Mouse (Mus musculus): ENCODE data around the gene Pkd1l3. TPM values are rescaled to one million over a fixed set of nuclear protein-coding genes. Genes with fewer than 3 reads are reported as not detected.
A peak's percentile ranks its signal among the peaks of the same experiment; 100 is the strongest.

Gene Pkd1l3
- total and polyA plus RNA-seq, 3 experiments = 2.6 to 7.4 TPM; not detected in 1

DNA sequence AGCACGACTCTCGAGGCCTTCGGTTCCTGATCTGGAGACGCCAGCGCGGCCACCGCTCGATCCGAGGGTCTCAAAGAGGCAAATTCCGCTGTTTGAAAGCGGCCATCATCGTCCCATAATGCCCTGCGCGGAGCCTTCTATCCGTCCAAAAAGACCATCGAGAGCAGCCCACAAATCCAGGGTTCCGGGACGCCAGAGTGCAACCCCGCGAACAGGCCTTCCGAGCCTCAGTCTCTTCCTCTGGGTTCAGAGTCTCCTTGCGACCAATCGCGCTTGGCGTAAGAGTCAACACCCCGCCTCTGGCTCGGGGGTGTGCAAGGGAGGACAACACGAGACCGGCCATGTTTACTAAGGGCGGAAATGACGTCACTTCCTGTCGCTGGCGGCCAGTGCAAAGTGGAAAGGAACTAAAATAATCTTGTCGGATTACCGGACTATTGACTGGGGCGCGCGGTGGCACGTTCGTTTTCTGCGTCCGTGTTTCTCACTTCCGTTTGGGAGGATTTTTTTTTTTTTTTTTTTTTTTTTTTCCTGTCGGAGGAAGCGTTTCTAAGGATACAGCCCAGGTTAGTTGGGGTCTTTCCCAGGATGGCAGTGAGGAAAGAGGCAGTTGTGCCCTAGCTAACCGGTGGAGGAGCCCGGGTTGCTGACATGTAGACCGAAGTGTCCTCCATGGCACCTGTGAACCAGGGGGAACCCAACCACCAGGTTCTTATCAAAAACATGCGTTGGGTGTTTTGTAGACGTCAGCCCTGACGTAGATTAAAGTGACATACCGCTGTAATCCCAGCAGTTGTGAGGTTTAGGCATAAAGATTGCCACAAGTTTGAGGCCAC is 48.6 kb upstream of the Pkd1l3 start, which contains the start of the genes Dhx38 and Txnl4b:
Gene Dhx38 (minus strand): TSS at position 364 of the 836 bp plus-strand sequence.
Gene Txnl4b (plus strand): TSS at position 395 of the 836 bp plus-strand sequence.
- H3K79me2 ChIP-seq (ENCODE audit: control insufficient read depth, insufficient read depth, low read length, poor library complexity) = peaks cover 18% of the 10 kb centered on the region
- H3K36me3 ChIP-seq (ENCODE audit: control insufficient read depth in 1 of 2, insufficient read depth in 2 of 2, low read length in 2 of 2) = peaks cover 6 to 9% of the 10 kb centered on the region in 2 experiments; a peak in 3 of 4 replicates
- DNase-seq (ENCODE audit: low read depth, low spot score) = peak; percentile 100

DNA sequence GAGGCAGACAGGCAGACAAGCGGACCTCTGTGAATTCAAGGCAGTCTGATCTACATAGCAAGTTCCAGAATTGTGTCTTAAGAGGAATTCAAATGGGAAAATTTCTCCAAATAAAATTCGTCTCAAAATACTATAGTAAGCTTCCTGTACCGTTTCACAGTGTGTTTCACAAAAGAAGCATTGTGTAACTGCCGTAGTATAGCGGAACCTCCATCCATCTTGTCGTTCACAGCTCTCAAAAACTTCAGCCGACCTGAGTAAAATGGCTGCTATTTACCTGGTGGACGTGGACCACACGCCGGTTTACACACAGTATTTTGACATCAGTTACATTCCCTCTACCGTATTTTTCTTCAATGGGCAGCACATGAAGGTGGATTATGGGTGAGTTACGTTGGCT is 43.2 kb upstream of the Pkd1l3 start:
- no peak overlapping the region for H3K9ac ChIP-seq (ENCODE audit: control insufficient read depth, low read depth, low read length, poor library complexity, severe bottlenecking)
- no peak for TF ChIP-seq MXI1 (IDR thresholded peaks at IDR 0.05; ENCODE audit: low read depth, low read length)
- no peak for TF ChIP-seq NELFE (IDR thresholded peaks at IDR 0.05; ENCODE audit: low read depth, low read length)
- no peak for TF ChIP-seq KAT2A (conservative IDR thresholded peaks at IDR 0.05; ENCODE audit: low read depth, low read length)
- no peak for TF ChIP-seq MAZ (IDR thresholded peaks at IDR 0.05; ENCODE audit: low read depth, low read length)
- no peak for TF ChIP-seq USF1 (IDR thresholded peaks at IDR 0.05; ENCODE audit: low read depth, low read length)
- TF ChIP-seq MYB (IDR thresholded peaks at IDR 0.05; ENCODE audit: low read depth, low read length) = no peak
- TF ChIP-seq TAL1 (IDR thresholded peaks at IDR 0.05; ENCODE audit: low read length) = no peak
- H3K27me3 ChIP-seq (ENCODE audit: control insufficient read depth in 1 of 2, insufficient read depth in 2 of 2, low read length in 2 of 2) = no peaks in the 10 kb centered on the region
- no peak overlapping the region for H3K27ac ChIP-seq (ENCODE audit: control insufficient read depth, low read depth, low read length)
- H3K9me3 ChIP-seq (replicated peaks; ENCODE audit: insufficient read depth, low read length) = no peaks in the 10 kb centered on the region
- no peak overlapping the region for H3K4me3 ChIP-seq (ENCODE audit: control insufficient read depth in 1 of 2, insufficient read depth in 1 of 2, low read depth in 2 of 2, low read length in 2 of 2)
- H3K4me1 ChIP-seq (ENCODE audit: control insufficient read depth in 1 of 2, insufficient read depth in 2 of 2, low read length in 2 of 2) = peaks cover 0 to 9% of the 10 kb centered on the region in 2 experiments; a peak in 2 of 4 replicates
- H3K79me2 ChIP-seq (ENCODE audit: control insufficient read depth, insufficient read depth, low read length, poor library complexity) = no peaks in the 10 kb centered on the region
- DNase-seq (ENCODE audit: low read depth, low spot score) = no peak
- H3K36me3 ChIP-seq (ENCODE audit: control insufficient read depth in 1 of 2, insufficient read depth in 2 of 2, low read length in 2 of 2) = peaks cover 0 to 4% of the 10 kb centered on the region in 2 experiments; a peak in 2 of 4 replicates

More for the DNA sequence above, 48.6 kb upstream of the Pkd1l3 start, which contains the start of the genes Dhx38 and Txnl4b:
- Histone ChIP-seq H3K9ac (ENCODE audit: control insufficient read depth, low read depth, low read length, poor library complexity, severe bottlenecking) (peak within 1 kb of the TSS; percentile 93), H3K9me3 (replicated peaks; ENCODE audit: insufficient read depth, low read length) (no peaks in the 10 kb centered on the region), H3K27me3 (ENCODE audit: control insufficient read depth in 1 of 2, insufficient read depth in 2 of 2, low read length in 2 of 2) (no peaks in the 10 kb centered on the region), H3K4me3 (ENCODE audit: control insufficient read depth in 1 of 2, insufficient read depth in 1 of 2, low read depth in 2 of 2, low read length in 2 of 2) (peak within 1 kb of the TSS; percentile 75 to 91), H3K4me1 (ENCODE audit: control insufficient read depth in 1 of 2, insufficient read depth in 2 of 2, low read length in 2 of 2) (peaks cover 3 to 14% of the 10 kb centered on the region in 2 experiments; a peak in 2 of 4 replicates), H3K27ac (ENCODE audit: control insufficient read depth, low read depth, low read length) (peak within 1 kb of the TSS; percentile 90)
- TF ChIP-seq CTCF (IDR thresholded peaks at IDR 0.05 in 2 of 3, conservative IDR thresholded peaks at IDR 0.05 in 1 of 3; ENCODE audit: control insufficient read depth in 1 of 3, insufficient read depth in 1 of 3, low read depth in 2 of 3, low read length in 3 of 3, poor library complexity in 1 of 3, severe bottlenecking in 1 of 3) (no peak), TBP (IDR thresholded peaks at IDR 0.05; ENCODE audit: low read depth, low read length) (peak; percentile 86), MAZ (IDR thresholded peaks at IDR 0.05; ENCODE audit: low read depth, low read length) (peak; percentile 88), KAT2A (conservative IDR thresholded peaks at IDR 0.05; ENCODE audit: low read depth, low read length) (peak; percentile 85), GATA1 (IDR thresholded peaks at IDR 0.05; ENCODE audit: low read depth, low read length) (peak; percentile 57; the same call in 1 of the 2 replicates), CHD1 (IDR thresholded peaks at IDR 0.05; ENCODE audit: low read depth, low read length) (0 out of 2 replicates have a peak, but pooled peaks have one; percentile 62), ZNF384 (IDR thresholded peaks at IDR 0.05; ENCODE audit: low read depth, low read length) (peak; percentile 100), CHD2 (IDR thresholded peaks at IDR 0.05; ENCODE audit: low read length) (peak; percentile 26; the same call in 1 of the 2 replicates), GABPA (IDR thresholded peaks at IDR 0.05; ENCODE audit: low read depth, low read length) (no peak), SIN3A (IDR thresholded peaks at IDR 0.05; ENCODE audit: low read length) (peak; percentile 97), TCF12 (IDR thresholded peaks at IDR 0.05; ENCODE audit: low read depth, low read length) (peak; percentile 49; the same call in 1 of the 2 replicates), SMC3 (IDR thresholded peaks at IDR 0.05; ENCODE audit: low read depth, low read length) (no peak), RCOR1 (IDR thresholded peaks at IDR 0.05; ENCODE audit: low read depth, low read length) (0 out of 2 replicates have a peak, but pooled peaks have one; percentile 29), POLR2A (IDR thresholded peaks at IDR 0.05; ENCODE audit: control insufficient read depth in 1 of 2, insufficient read depth in 1 of 2, low read depth in 1 of 2, low read length in 2 of 2, poor library complexity in 1 of 2) (peak; percentile 45 to 71; a peak in 2 of 4 replicates), ELF1 (IDR thresholded peaks at IDR 0.05; ENCODE audit: low read depth, low read length) (peak; percentile 95), HCFC1 (IDR thresholded peaks at IDR 0.05; ENCODE audit: low read depth, low read length) (peak; percentile 97), JUND (IDR thresholded peaks at IDR 0.05; ENCODE audit: low read depth, low read length) (peak; percentile 91), MEF2A (IDR thresholded peaks at IDR 0.05; ENCODE audit: extremely low read depth, insufficient replicate concordance, low read depth, low read length, poor library complexity, severe bottlenecking) (no peak), ZKSCAN1 (IDR thresholded peaks at IDR 0.05; ENCODE audit: low read depth, low read length) (peak; percentile 60; the same call in 1 of the 2 replicates), USF2 (IDR thresholded peaks at IDR 0.05; ENCODE audit: borderline replicate concordance in 1 of 2, insufficient read depth in 1 of 2, low read depth in 1 of 2, low read length in 2 of 2) (no peak), EP300 (IDR thresholded peaks at IDR 0.05; ENCODE audit: low read depth in 1 of 2, low read length in 2 of 2) (peak in 1 of 2 experiments; percentile 48; a peak in 1 of 4 replicates), NELFE (IDR thresholded peaks at IDR 0.05; ENCODE audit: low read depth, low read length) (peak; percentile 72; the same call in 1 of the 2 replicates), MYB (IDR thresholded peaks at IDR 0.05; ENCODE audit: low read depth, low read length) (peak; percentile 8; the same call in 1 of the 2 replicates), POLR2AphosphoS2 (IDR thresholded peaks at IDR 0.05; ENCODE audit: low read length) (0 out of 2 replicates have a peak, but pooled peaks have one; percentile 9), UBTF (IDR thresholded peaks at IDR 0.05; ENCODE audit: borderline replicate concordance, insufficient read depth, low read depth, low read length) (no peak), MYC (IDR thresholded peaks at IDR 0.05; ENCODE audit: low read depth, low read length) (peak; percentile 82), MAX (IDR thresholded peaks at IDR 0.05; ENCODE audit: low read length) (peak; percentile 79), USF1 (IDR thresholded peaks at IDR 0.05; ENCODE audit: low read depth, low read length) (0 out of 2 replicates have a peak, but pooled peaks have one; percentile 19), MXI1 (IDR thresholded peaks at IDR 0.05; ENCODE audit: low read depth, low read length) (peak; percentile 87), BHLHE40 (IDR thresholded peaks at IDR 0.05; ENCODE audit: borderline replicate concordance, low read depth, low read length) (no peak; the same call in 1 of the 2 replicates), E2F4 (IDR thresholded peaks at IDR 0.05; ENCODE audit: borderline replicate concordance, low read depth, low read length) (no peak), ETS1 (IDR thresholded peaks at IDR 0.05; ENCODE audit: low read depth, low read length) (peak; percentile 66), ZMIZ1 (IDR thresholded peaks at IDR 0.05; ENCODE audit: low read depth, low read length) (no peak), NRF1 (IDR thresholded peaks at IDR 0.05; ENCODE audit: insufficient read depth, low read depth, low read length, poor library complexity, severe bottlenecking) (0 out of 2 replicates have a peak, but pooled peaks have one; percentile 38)
